Mouse (Mus musculus): Measurements from ENCODE around the gene Lama5. TPM values are rescaled to one million over a fixed set of nuclear protein-coding genes. Genes with fewer than 3 reads are reported as not detected.

Lama5 gene
- polyA plus RNA-seq, 1 experiment = 47.4 TPM

- Histone ChIP-seq H3K79me3 (ENCODE audit: low read depth) (no peaks in the 10 kb centered on the region), H3ac (ENCODE audit: control insufficient read depth, insufficient read length, low read depth) (no peak overlapping the region), H3K36me3 (ENCODE audit: control insufficient read depth, insufficient read depth) (peaks cover 3% of the 10 kb centered on the region), H3K27me3 (ENCODE audit: control insufficient read depth, insufficient read depth, insufficient read length) (no peaks in the 10 kb centered on the region), H3K4me3 (ENCODE audit: insufficient read depth, poor library complexity, severe bottlenecking) (no peak overlapping the region), H3K79me2 (ENCODE audit: control insufficient read depth, insufficient read depth) (peaks cover 12% of the 10 kb centered on the region)
- TF ChIP-seq CEBPB (IDR thresholded peaks at IDR 0.05; ENCODE audit: low read depth) (no peak), CTCF (IDR thresholded peaks at IDR 0.05; ENCODE audit: control insufficient read depth, insufficient read depth, insufficient read length) (no peak), MYOG (IDR thresholded peaks at IDR 0.05; ENCODE audit: control insufficient read depth, extremely low read depth, insufficient read length) (no peak), MYOD1 (IDR thresholded peaks at IDR 0.05; ENCODE audit: control insufficient read depth, insufficient read length, low read depth) (no peak)
These were observed 45.0 kb upstream of the Lama5 start for GRCm38 (mm10) chr2:180270537-180271255.

GRCm38 (mm10) chr2:180269329-180269728 is 43.7 kb upstream of the Lama5 start:
- TF ChIP-seq USF1 (IDR thresholded peaks at IDR 0.05; ENCODE audit: low read depth) (no peak), MAX (IDR thresholded peaks at IDR 0.05) (no peak), CTCF (IDR thresholded peaks at IDR 0.05; ENCODE audit: control insufficient read depth, insufficient read depth, insufficient read length) (no peak), MYOG (IDR thresholded peaks at IDR 0.05; ENCODE audit: control insufficient read depth, extremely low read depth, insufficient read length) (no peak), CEBPB (IDR thresholded peaks at IDR 0.05; ENCODE audit: low read depth) (no peak), FOSL1 (IDR thresholded peaks at IDR 0.05; ENCODE audit: insufficient read depth, low read length, poor library complexity, severe bottlenecking) (no peak), MYOD1 (IDR thresholded peaks at IDR 0.05; ENCODE audit: control insufficient read depth, insufficient read length, low read depth) (no peak)
- H3K4me3 ChIP-seq (ENCODE audit: insufficient read depth, poor library complexity, severe bottlenecking) = no peak overlapping the region
- peaks cover 12% of the 10 kb centered on the region for H3K79me2 ChIP-seq (ENCODE audit: control insufficient read depth, insufficient read depth)
- no peaks in the 10 kb centered on the region for H3K27me3 ChIP-seq (ENCODE audit: control insufficient read depth, insufficient read depth, insufficient read length)
- no peaks in the 10 kb centered on the region for H3K79me3 ChIP-seq (ENCODE audit: low read depth)
- peaks cover 3% of the 10 kb centered on the region for H3K36me3 ChIP-seq (ENCODE audit: control insufficient read depth, insufficient read depth)
- no peak overlapping the region for H3ac ChIP-seq (ENCODE audit: control insufficient read depth, insufficient read length, low read depth)

- H3K36me3 ChIP-seq (ENCODE audit: control insufficient read depth, insufficient read depth) = peaks cover 3% of the 10 kb centered on the region
- H3K4me3 ChIP-seq (ENCODE audit: insufficient read depth, poor library complexity, severe bottlenecking) = no peak overlapping the region
- no peaks in the 10 kb centered on the region for H3K27me3 ChIP-seq (ENCODE audit: control insufficient read depth, insufficient read depth, insufficient read length)
- H3K79me2 ChIP-seq (ENCODE audit: control insufficient read depth, insufficient read depth) = peaks cover 12% of the 10 kb centered on the region
- H3ac ChIP-seq (ENCODE audit: control insufficient read depth, insufficient read length, low read depth) = no peak overlapping the region
- H3K79me3 ChIP-seq (ENCODE audit: low read depth) = no peaks in the 10 kb centered on the region
- TF ChIP-seq CEBPB (IDR thresholded peaks at IDR 0.05; ENCODE audit: low read depth) = no peak
- no peak for TF ChIP-seq MYOD1 (IDR thresholded peaks at IDR 0.05; ENCODE audit: control insufficient read depth, insufficient read length, low read depth)
- no peak for TF ChIP-seq MYOG (IDR thresholded peaks at IDR 0.05; ENCODE audit: control insufficient read depth, extremely low read depth, insufficient read length)
- TF ChIP-seq USF1 (IDR thresholded peaks at IDR 0.05; ENCODE audit: low read depth) = no peak
- no peak for TF ChIP-seq FOSL1 (IDR thresholded peaks at IDR 0.05; ENCODE audit: insufficient read depth, low read length, poor library complexity, severe bottlenecking)
- no peak for TF ChIP-seq MAX (IDR thresholded peaks at IDR 0.05)
- TF ChIP-seq CTCF (IDR thresholded peaks at IDR 0.05; ENCODE audit: control insufficient read depth, insufficient read depth, insufficient read length) = no peak
These were observed 42.3 kb upstream of the Lama5 start for GRCm38 (mm10) chr2:180267955-180268354.

GRCm38 (mm10) chr2:180262891-180263290 is 37.2 kb upstream of the Lama5 start:
- peaks cover 14% of the 10 kb centered on the region for H3K79me3 ChIP-seq (ENCODE audit: low read depth)
- H3K79me2 ChIP-seq (ENCODE audit: control insufficient read depth, insufficient read depth) = peaks cover 19% of the 10 kb centered on the region
- H3ac ChIP-seq (ENCODE audit: control insufficient read depth, insufficient read length, low read depth) = no peak overlapping the region
- TF ChIP-seq CEBPB (IDR thresholded peaks at IDR 0.05; ENCODE audit: low read depth) = no peak
- no peak for TF ChIP-seq FOSL1 (IDR thresholded peaks at IDR 0.05; ENCODE audit: insufficient read depth, low read length, poor library complexity, severe bottlenecking)
- no peak for TF ChIP-seq MAX (IDR thresholded peaks at IDR 0.05)
- no peak for TF ChIP-seq USF1 (IDR thresholded peaks at IDR 0.05; ENCODE audit: low read depth)
- no peak for TF ChIP-seq MYOG (IDR thresholded peaks at IDR 0.05; ENCODE audit: control insufficient read depth, extremely low read depth, insufficient read length)
- no peak for TF ChIP-seq MYOD1 (IDR thresholded peaks at IDR 0.05; ENCODE audit: control insufficient read depth, insufficient read length, low read depth)
- H3K36me3 ChIP-seq (ENCODE audit: control insufficient read depth, insufficient read depth) = peaks cover 40% of the 10 kb centered on the region
- no peaks in the 10 kb centered on the region for H3K27me3 ChIP-seq (ENCODE audit: control insufficient read depth, insufficient read depth, insufficient read length)
- H3K4me3 ChIP-seq (ENCODE audit: insufficient read depth, poor library complexity, severe bottlenecking) = no peak overlapping the region

- Histone ChIP-seq H3K4me3 (ENCODE audit: insufficient read depth, poor library complexity, severe bottlenecking) (no peak overlapping the region), H3K79me2 (ENCODE audit: control insufficient read depth, insufficient read depth) (peaks cover 23% of the 10 kb centered on the region), H3ac (ENCODE audit: control insufficient read depth, insufficient read length, low read depth) (no peak overlapping the region), H3K36me3 (ENCODE audit: control insufficient read depth, insufficient read depth) (peaks cover 44% of the 10 kb centered on the region), H3K27me3 (ENCODE audit: control insufficient read depth, insufficient read depth, insufficient read length) (no peaks in the 10 kb centered on the region), H3K79me3 (ENCODE audit: low read depth) (peaks cover 18% of the 10 kb centered on the region)
- TF ChIP-seq MYOD1 (IDR thresholded peaks at IDR 0.05; ENCODE audit: control insufficient read depth, insufficient read length, low read depth) = no peak
- no peak for TF ChIP-seq USF1 (IDR thresholded peaks at IDR 0.05; ENCODE audit: low read depth)
- no peak for TF ChIP-seq CTCF (IDR thresholded peaks at IDR 0.05; ENCODE audit: control insufficient read depth, insufficient read depth, insufficient read length)
- TF ChIP-seq MYOG (IDR thresholded peaks at IDR 0.05; ENCODE audit: control insufficient read depth, extremely low read depth, insufficient read length) = no peak
- TF ChIP-seq CEBPB (IDR thresholded peaks at IDR 0.05; ENCODE audit: low read depth) = no peak
- no peak for TF ChIP-seq FOSL1 (IDR thresholded peaks at IDR 0.05; ENCODE audit: insufficient read depth, low read length, poor library complexity, severe bottlenecking)
- no peak for TF ChIP-seq MAX (IDR thresholded peaks at IDR 0.05)
These were observed 36.8 kb upstream of the Lama5 start for GRCm38 (mm10) chr2:180262441-180262840.

All from C2C12 (cell line).